ENCODE assay signal across 26 mouse cellular contexts in the genomic region with DNA sequence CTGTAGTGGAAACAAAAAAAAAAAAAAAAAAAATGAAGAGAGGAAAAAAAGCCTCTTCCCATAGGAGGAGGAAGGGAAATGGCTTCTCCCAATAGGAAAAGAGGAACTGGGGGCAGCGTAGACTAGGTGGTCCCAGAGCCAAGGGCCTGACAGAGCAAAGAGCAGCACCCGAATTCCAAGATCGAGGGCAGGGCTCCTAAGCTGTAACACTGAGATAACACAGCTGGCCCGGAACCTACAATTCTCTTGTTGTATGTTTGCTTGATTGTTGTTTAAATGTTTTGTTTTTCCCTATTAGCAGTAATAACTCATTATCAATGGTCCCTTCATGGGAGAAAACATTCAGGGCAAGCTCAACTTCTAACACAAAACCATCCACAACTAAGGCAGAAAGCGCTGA.
"Had no signal": no experiment of that assay in that cellular context is flagged by ENCODE, and none has a peak within 500 bp of the region (broad histone marks: within the 10 kb centered on the region; RNA-seq: fewer than 3 reads in every experiment).

No protein-coding gene starts in this region.

- DNase-seq: gastrocnemius, adult 2 months; gastrocnemius, postnatal 10 days; gastrocnemius, postnatal 25 days; heart, adult 2 months; heart, postnatal 4 days; kidney, adult 18-20 months; kidney, adult 8-10 months; layer of hippocampus, adult 9-11 months; layer of hippocampus, postnatal 36 days; left cerebral cortex, postnatal 4 days had no signal

- H3K27ac ChIP-seq: gastrocnemius, adult 2 months; heart, adult 2 months; heart, embryonic 13.5 days; heart, embryonic 15.5 days; hindbrain, embryonic 10.5 days; hindbrain, embryonic 12.5 days; hindbrain, embryonic 14.5 days; intestine, embryonic 15.5 days; kidney, embryonic 15.5 days; layer of hippocampus, adult 2 months; limb, embryonic 13.5 days; limb, embryonic 15.5 days; liver, embryonic 12.5 days; liver, embryonic 14.5 days had no signal

- H3K4me2 ChIP-seq: heart, embryonic 11.5 days; heart, embryonic 13.5 days; heart, embryonic 15.5 days; hindbrain, embryonic 12.5 days; hindbrain, embryonic 14.5 days; intestine, embryonic 15.5 days; kidney, embryonic 15.5 days; limb, embryonic 13.5 days; limb, embryonic 15.5 days; liver, embryonic 12.5 days had no signal

- H3K9ac ChIP-seq: heart, embryonic 13.5 days; heart, embryonic 15.5 days; hindbrain, embryonic 12.5 days; hindbrain, embryonic 14.5 days; intestine, embryonic 15.5 days; kidney, embryonic 15.5 days; limb, embryonic 13.5 days; limb, embryonic 15.5 days; liver, embryonic 12.5 days; liver, embryonic 14.5 days had no signal

- ATAC-seq: hindbrain, embryonic 16.5 days; inflammation-experienced regulatory T-cells, adult 6 months; intestine, embryonic 15.5 days; intestine, postnatal 0 days; liver, embryonic 12.5 days had no signal

- H3K27me3 ChIP-seq: heart, embryonic 13.5 days; heart, embryonic 15.5 days; hindbrain, embryonic 12.5 days; intestine, embryonic 15.5 days; kidney, embryonic 15.5 days; limb, embryonic 13.5 days; limb, embryonic 15.5 days; liver, embryonic 12.5 days had no signal

- H3K36me3 ChIP-seq: intestine, embryonic 15.5 days; liver, embryonic 12.5 days had no signal

- H3K4me3 ChIP-seq: gastrocnemius, adult 2 months; heart, adult 2 months; heart, embryonic 13.5 days; heart, embryonic 15.5 days; hindbrain, embryonic 10.5 days; hindbrain, embryonic 12.5 days; intestine, embryonic 15.5 days; kidney, embryonic 15.5 days; layer of hippocampus, adult 2 months; limb, embryonic 13.5 days; limb, embryonic 15.5 days; liver, embryonic 12.5 days had no signal

- H3K9me3 ChIP-seq: heart, embryonic 13.5 days; heart, embryonic 15.5 days; hindbrain, embryonic 10.5 days; hindbrain, embryonic 12.5 days; intestine, embryonic 15.5 days; kidney, embryonic 15.5 days; limb, embryonic 13.5 days; limb, embryonic 15.5 days; liver, embryonic 12.5 days had no signal

- H3K4me1 ChIP-seq: heart, embryonic 13.5 days; heart, embryonic 15.5 days; hindbrain, embryonic 10.5 days; hindbrain, embryonic 12.5 days; intestine, embryonic 15.5 days; kidney, embryonic 15.5 days; limb, embryonic 13.5 days; limb, embryonic 15.5 days had no signal
